Mouse (Mus musculus) c-Kit-positive CD71-positive TER-119-positive erythroid progenitor cells, embryonic 14.5 days (primary cell): Measurements from ENCODE around the gene Mrpl24.
A peak's percentile ranks its signal among the peaks of the same experiment; 100 is the strongest.

ENCODE experiments used
- DNase-seq: peaks from one replicate; pipeline ENCODE4 v3.0.0-alpha.2; 2013; ENCODE audit warnings: low spot score

The Mrpl24 gene

GRCm38 (mm10) chr3:87910573-87911141 is 8.6 kb upstream of the Mrpl24 start:
- DNase-seq, result no peak

GRCm38 (mm10) chr3:87913491-87913890 is 5.8 kb upstream of the Mrpl24 start:
- DNase-seq, result no peak

DNA sequence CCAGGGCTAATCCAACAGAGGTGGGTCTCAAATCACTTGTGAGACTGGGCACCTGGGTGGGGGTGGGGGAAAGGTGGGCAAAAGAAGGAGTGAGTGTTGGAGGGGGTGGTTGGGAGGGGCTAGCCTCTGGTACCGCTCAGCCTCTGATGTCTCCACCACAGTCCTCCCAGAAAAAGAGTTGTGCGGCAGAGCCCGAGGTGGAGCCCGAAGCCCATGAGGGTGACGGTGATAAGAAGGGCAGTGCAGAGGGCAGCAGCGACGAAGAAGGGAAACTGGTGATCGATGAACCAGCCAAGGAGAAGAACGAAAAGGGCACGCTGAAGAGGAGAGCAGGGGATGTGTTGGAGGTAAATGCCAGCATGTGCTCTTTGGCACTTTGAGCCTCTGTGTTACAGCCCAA is 5.4 kb upstream of the Mrpl24 start:
- DNase-seq, result no peak

GRCm38 (mm10) chr3:87916990-87917389 is 2.3 kb upstream of the Mrpl24 start:
- no peak for DNase-seq

DNA sequence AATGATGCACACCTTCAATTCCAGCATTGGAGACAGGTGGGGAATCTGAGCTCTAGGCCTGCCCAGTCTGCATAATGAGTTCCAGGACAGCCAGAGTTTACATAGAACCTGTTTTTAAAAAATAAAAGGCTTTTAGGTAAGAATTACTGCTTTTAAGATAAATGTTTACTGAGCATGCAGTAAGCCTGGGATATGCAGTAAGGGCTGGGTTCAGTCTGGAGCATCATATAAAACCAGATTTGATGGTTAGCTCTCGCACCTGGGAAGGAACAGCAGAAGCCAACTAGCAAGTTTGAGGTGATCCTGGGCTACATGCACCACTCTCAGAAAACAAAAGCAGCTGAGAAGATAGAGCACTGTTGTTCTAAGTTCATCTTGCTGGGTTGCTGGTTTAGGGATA is 755 bp upstream of the Mrpl24 start:
- DNase-seq, result no peak

DNA sequence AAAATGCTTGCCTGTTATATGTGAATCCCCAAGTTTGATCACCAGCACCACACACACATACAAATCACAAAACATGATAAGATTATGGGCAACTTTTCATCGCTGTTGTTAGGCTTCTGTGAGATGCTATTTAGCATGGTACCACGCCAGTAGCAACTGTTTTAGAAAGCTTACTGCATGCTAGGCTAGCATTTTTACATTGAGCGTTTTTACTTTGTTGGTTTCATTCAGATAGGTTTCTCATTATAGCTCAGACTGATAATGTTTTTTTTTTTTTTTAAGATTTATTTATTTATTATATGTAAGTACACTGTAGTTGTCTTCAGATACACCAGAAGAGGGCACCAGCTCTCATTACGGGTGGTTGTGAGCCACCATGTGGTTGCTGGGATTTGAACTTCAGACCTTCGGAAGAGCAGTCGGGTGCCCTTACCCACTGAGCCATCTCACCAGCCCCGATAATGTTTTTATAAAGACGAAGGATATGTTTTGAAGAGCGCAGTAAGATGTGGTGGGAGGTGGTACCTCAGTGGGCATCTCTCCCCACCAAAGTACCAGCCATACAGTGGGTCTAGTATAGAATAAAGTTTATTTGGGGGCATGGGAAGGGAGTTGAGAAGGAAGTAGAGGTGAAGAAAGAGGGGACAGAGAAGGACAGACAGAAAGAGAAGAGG is 1.1 kb downstream of the Mrpl24 start:
- DNase-seq, result no peak

- no peak for DNase-seq
Measured at GRCm38 (mm10) chr3:87924996-87925395, 5.7 kb downstream of the Mrpl24 start.

GRCm38 (mm10) chr3:87927452-87927851 is 8.1 kb downstream of the Mrpl24 start:
- DNase-seq, result no peak

- DNase-seq, result no peak
Measured at GRCm38 (mm10) chr3:87929341-87930077, 10.2 kb downstream of the Mrpl24 start.

- peak; percentile 91 for DNase-seq
Measured at GRCm38 (mm10) chr3:87930078-87930795, 10.9 kb downstream of the Mrpl24 start, which contains the start of the genes Isg20l2 and Rrnad1. Isg20l2 (plus strand) TSS chr3:87930314. Rrnad1 (minus strand) TSS chr3:87930717.

- no peak for DNase-seq
Measured at GRCm38 (mm10) chr3:87934026-87934425, 14.7 kb downstream of the Mrpl24 start.

GRCm38 (mm10) chr3:87934501-87934900 is 15.2 kb downstream of the Mrpl24 start:
- DNase-seq, result no peak

DNA sequence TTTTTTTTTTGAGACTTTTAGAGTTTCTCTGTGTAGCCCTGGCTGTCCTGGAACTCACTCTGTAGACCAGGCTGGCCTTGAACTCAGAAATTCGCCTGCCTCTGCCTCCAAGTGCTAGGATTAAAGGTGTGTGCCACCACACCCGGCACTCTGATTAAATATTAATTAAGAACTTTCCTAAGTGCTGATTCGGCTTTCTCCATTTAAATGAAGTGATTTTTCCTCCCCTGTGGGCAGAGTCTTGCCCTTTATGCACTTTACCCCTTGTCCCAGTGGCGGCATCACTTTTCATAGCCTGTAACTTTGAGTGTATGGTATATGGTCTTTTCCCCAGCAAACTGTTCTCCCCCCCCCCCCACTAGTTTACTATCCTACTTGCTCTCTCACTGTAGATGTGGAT is 15.9 kb downstream of the Mrpl24 start:
- no peak for DNase-seq

GRCm38 (mm10) chr3:87935776-87936175 is 16.5 kb downstream of the Mrpl24 start:
- peak; percentile 62 for DNase-seq

- DNase-seq, result no peak
Measured at GRCm38 (mm10) chr3:87940611-87941010, 21.3 kb downstream of the Mrpl24 start.

DNA sequence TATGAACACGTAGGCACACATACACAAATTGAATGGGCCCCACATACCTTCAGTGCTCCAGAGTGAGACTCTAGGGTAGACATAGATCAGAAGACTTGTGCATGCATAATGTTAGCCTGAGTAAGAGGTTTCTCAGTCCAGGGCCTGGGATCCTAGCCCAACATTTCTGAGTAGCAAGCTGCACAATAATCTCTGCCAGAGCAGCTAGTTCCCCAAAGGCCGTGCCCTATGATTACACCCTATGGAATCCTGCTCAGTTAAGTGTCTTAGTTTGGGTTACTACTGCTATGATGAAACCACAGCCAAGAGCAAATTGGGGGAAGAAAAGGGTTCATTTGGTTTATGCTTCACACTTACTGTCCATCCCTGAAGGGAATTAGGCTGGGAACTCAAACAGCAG is 23.2 kb downstream of the Mrpl24 start:
- DNase-seq, result no peak

GRCm38 (mm10) chr3:87943586-87943985 is 24.3 kb downstream of the Mrpl24 start:
- DNase-seq, result no peak

DNA sequence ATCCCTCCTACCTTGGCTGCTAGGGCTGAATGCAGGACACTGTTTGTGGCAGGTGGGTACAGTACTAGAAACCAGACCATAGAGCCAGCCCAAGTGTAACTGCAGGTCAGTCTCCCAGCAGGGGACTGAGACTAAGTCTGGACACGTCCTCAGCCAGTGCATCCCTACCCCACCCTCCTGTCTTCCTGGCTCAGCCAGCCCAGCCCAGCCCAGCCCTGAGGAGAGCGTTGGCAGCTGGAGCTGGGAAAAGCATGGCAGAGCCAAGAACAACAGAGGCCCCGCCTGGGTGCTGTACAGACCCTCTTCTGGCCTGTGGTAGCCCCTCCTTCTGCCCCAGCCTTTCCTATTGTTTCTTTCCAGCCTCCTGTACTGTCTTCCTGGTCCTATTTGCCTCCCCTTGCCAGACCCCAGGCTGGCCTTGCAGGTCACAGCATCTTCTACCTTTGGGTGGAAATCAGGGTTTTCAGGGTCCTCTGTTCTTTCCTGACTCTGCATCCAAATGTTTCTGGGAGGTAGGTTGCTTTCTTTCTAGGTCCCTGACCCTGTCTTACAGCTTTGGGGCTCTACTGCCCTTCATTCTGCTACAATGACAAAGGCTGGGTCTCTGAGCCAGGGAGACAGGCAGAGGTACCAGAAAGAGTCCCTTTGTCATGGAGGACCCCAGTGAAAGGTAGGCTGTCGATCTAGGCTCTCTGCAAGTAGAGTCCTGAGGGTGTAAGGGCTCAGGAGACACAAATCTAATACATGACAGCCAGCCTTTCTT is 25.7 kb downstream of the Mrpl24 start:
- DNase-seq, result no peak

DNA sequence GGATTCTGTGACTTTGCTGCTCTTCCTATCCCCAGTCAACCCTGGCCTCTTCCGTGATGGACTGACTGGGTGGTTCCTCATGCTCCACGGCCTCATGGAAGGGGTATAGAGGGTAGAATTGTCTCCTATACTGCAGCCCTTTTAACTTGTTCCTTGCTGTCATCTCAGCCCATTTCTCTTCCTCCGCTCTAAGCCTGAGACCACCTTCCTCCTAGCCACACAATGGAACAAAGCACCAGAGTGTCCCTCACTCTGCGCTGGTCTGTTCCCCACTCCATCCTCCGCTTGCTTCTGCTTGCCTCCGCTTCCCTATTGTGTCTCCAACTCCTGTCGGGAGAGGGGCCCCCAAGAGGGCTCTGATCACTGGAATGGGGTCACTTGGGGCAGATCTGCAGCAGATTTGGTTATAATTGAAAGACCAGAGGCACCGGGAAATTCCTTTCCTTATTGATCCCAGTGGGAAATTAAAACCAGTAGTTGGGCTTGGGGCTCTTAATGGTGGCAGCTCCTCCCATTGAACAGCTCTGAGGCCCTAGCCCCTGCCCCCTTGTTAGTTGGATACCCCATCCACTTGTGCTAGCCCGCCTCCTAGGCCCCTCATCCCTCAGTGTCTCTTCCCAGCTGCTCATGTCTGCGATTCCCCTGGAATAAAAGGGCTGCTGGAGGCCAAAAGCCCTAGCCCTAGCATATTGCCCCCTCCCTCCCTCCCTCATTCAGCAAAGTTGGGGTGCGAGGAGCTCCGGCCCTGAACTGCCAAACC is 26.7 kb downstream of the Mrpl24 start:
- DNase-seq, result no peak

DNA sequence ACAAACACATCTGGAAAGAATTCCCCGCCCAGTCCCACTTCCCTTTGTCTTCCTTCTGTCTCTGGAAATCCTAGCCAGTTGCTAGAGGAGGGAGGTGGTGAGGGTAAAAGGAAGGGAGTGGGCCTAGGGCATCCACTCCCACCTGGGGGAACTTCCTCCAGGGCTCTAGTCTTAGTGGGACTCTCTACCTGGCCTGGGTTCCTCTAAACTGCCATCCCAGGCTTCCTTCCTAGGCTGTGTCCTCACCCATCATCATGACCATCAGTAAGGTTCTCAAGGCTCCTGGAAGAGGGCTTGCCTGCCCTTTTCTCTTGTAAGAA is 27.2 kb downstream of the Mrpl24 start:
- DNase-seq, result no peak
